Mouse (Mus musculus): ENCODE measurements around the gene Ryk. TPM values are rescaled to one million over a fixed set of nuclear protein-coding genes. Genes with fewer than 3 reads are reported as not detected.

Gene Ryk
- polyA plus RNA-seq, 1 experiment, result 0.48 TPM

DNA sequence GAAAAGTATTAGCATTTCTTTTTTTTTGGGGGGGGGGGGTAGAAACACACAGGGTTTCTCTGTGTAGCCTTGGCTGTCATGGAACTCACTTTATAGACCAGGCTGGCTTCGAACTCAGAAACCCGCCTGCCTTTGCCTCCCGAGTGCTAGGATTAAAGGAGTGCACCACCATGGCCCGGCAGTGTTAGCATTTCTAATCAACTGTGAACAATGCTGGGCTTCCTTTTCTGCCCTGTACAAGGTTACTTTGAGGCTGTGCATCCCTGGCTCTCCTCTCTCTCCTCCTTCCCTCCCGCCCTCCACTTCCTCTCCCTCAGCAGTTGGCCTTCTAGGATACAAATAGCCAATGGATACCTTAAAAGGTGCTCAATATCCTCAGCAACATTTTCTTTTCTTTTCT, 114.0 kb downstream of the Ryk start:
- no peaks in the 10 kb centered on the region for H3K4me1 ChIP-seq (ENCODE audit: control insufficient read depth)
- TF ChIP-seq TAL1 (IDR thresholded peaks at IDR 0.05; ENCODE audit: low read length) (no peak), GATA1 (IDR thresholded peaks at IDR 0.05; ENCODE audit: low read length) (no peak)
- H3K9me3 ChIP-seq (ENCODE audit: control insufficient read depth, low read length), result no peaks in the 10 kb centered on the region
- H3K27me3 ChIP-seq (ENCODE audit: control insufficient read depth), result no peaks in the 10 kb centered on the region
- H3K36me3 ChIP-seq (ENCODE audit: control insufficient read depth), result no peaks in the 10 kb centered on the region
- no peak overlapping the region for H3K4me3 ChIP-seq (replicated peaks)

DNA sequence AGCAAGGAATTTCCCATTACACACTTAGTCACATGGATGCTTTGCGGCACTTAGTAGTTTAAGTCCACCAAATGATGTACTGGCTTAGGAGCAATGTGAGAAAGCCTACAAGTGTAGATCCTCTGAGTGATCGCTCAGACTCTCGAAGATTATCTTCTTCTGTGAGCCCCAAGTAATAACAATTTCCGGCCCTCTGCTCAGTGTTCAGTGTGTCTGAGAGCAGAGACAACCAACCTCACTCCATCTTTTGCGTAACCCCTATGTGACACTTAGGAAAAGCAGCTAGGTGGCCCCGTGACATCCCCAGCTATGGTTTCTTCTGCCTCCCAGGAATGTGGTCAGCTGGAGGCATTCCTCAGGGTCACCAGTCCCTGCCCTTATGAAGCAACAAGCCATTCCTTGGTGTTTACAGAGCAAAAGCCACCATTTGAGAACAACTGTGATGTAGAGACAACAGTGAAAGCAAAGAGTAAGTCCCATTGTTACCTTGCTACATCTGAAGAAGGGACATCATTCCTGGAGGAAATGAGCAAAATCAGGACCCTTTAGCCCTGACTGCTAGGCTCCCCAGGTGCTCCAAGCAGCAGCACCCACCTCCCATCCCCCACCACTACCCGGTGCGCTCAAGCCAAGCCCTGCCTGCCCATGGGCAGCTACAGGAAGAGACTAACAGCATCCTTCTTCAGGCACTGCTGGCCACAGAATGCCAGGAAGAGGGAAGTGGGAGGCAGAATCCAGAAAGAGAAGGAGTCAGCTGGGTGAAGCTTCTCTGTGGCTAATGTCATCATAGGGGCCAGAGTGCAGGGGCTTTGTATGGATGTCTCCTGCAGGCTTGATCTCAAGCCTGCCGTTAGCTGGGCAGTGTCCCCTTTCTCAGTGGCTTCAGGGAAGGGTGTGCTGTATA, 116.6 kb downstream of the Ryk start:
- Histone ChIP-seq H3K9me3 (ENCODE audit: control insufficient read depth, low read length) (no peaks in the 10 kb centered on the region), H3K36me3 (ENCODE audit: control insufficient read depth) (no peaks in the 10 kb centered on the region)

GRCm38 (mm10) chr9:102955866-102956265, 121.1 kb downstream of the Ryk start:
- no peaks in the 10 kb centered on the region for H3K27me3 ChIP-seq (ENCODE audit: control insufficient read depth)

More for the DNA sequence above, 116.6 kb downstream of the Ryk start:
- no peaks in the 10 kb centered on the region for H3K27me3 ChIP-seq (ENCODE audit: control insufficient read depth)
- TF ChIP-seq TAL1 (IDR thresholded peaks at IDR 0.05; ENCODE audit: low read length) (no peak), GATA1 (IDR thresholded peaks at IDR 0.05; ENCODE audit: low read length) (no peak)
- no peaks in the 10 kb centered on the region for H3K4me1 ChIP-seq (ENCODE audit: control insufficient read depth)
- no peak overlapping the region for H3K4me3 ChIP-seq (replicated peaks)

More at GRCm38 (mm10) chr9:102955866-102956265, 121.1 kb downstream of the Ryk start:
- TF ChIP-seq GATA1 (IDR thresholded peaks at IDR 0.05; ENCODE audit: low read length) (no peak), TAL1 (IDR thresholded peaks at IDR 0.05; ENCODE audit: low read length) (no peak)
- Histone ChIP-seq H3K4me3 (replicated peaks) (no peak overlapping the region), H3K4me1 (ENCODE audit: control insufficient read depth) (no peaks in the 10 kb centered on the region), H3K9me3 (ENCODE audit: control insufficient read depth, low read length) (no peaks in the 10 kb centered on the region), H3K36me3 (ENCODE audit: control insufficient read depth) (no peaks in the 10 kb centered on the region)

Other genes with a start within 250 kb of the Ryk start
- 5.9 and 9.6 TPM in 2 replicates for gene Anapc13, start 208.6 kb upstream of the Ryk start, polyA plus RNA-seq (2012)
- gene Cep63, start 208.4 kb upstream of the Ryk start, polyA plus RNA-seq (2012), result 1.4 and 2.3 TPM in 2 replicates
- 0.03 TPM in 2 replicates for gene Amotl2, start 118.2 kb upstream of the Ryk start, polyA plus RNA-seq (2012)
- gene Slco2a1, start 153.8 kb downstream of the Ryk start, polyA plus RNA-seq (2012), result under 0.01 and 0.07 TPM in 2 replicates

Data from erythroblast, embryonic 14.5 days (primary cell).